Mouse (Mus musculus) right cerebral cortex, postnatal 4 days (tissue): ENCODE measurements at regions not wholly inside any gene's neighbourhood (a gene's known extent, or its start where the extent isn't known, plus 50 kb on each side); places are given as distances from the start of the nearest gene placed in this dataset.
"Not testable (repeated sequence)": the region's sequence is repeated elsewhere in the genome, so short reads cannot be mapped to it uniquely, and the experiment has no call there.

Experiments used
- DNase-seq: peaks from one replicate; pipeline ENCODE4 v3.0.0-alpha.2; 2022

DNA sequence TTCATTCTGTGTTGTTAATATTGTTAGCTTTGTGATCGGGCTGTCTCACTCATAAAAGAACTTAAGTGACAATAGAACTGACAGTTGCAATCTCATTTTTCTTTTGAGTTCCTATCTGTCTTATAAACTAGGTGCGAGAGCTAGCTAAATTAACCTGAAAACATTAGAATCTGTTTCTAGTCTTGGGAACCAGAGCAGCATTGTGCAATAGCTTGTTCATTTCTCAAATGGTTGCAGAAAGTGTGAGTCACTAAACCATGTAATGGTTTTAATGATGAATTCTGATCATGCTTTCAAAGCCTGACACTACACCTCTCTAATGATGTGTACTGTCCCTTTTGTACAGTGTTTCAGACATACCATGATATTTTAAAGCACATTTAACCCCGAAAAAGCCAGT, 360.8 kb upstream of the Klhl1 start:
- no peak for DNase-seq

DNA sequence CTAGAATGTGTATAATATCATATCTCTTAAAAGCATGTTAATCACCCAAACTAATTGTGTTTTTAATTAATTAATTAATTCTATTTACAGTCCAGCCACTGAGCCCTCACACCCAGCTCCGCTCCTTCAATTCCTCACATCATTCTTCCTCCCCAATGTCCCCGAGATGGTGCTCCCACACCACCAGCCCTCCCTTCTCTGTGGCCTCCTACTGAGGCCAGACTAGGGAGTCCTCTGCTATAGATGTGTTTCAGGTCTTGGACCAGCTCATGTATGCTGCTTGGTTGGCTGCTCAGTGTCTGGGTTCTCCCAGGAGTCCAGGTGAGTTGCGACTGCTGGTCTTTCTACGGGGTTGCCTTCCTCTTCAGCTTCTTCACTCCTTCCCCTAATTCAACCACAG, 353.1 kb upstream of the Klhl1 start:
- no peak for DNase-seq

DNA sequence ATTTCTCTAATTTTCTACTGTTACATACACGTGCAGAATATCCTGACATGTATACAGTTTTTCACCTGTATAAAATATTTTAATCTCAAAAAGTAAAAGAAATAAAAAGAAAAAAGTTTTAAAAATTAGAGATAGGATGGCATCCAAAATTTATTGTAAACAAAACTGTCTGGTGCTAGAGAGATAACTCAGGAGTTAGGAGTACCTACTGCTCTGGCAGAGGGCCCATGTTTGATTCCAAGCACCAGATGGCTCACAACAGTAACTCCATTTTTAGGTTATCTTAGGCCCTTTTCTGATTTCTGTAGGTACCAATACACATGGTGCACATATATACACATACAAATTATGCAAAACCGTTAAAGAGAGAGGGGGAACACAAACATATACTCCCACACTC, 320.0 kb upstream of the Klhl1 start:
- no peak for DNase-seq

DNA sequence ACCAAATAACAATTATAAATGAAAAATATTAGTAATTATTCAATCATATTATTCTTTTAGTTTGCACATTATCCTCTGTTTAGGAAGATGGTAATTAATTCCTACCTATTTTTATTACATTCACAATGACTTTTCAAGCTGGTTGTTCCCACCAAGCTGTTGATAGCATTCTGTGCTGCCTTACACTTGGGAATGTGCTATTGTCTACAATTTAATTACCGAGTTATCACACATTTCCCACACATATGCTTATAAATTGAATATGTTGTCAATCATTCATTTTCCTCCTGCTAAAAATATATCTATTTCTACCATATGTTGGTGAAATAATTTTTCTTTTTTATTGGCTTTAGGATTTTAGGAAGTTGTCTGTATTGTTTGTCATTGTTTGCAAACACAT, 306.2 kb upstream of the Klhl1 start:
- DNase-seq = no peak

DNA sequence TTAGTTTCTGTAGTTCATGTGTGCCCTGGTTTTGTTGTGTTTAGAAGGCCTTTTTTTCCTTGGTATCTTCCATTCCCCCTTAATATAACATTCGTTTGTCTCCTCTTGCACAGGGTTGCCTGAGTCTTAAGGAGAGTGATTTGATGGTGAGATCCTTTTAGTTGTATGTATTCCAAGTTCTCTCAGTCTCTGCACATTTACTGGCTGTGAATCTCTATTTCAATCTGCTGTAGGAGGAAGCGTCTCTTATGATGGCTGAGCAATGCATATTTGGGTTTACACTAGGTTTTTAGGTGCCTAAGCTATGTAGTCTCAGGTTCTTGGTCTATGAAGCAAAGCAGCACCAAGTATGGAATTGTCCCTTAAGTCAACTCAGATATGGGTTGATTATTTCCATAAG, 296.8 kb upstream of the Klhl1 start:
- no peak for DNase-seq

DNA sequence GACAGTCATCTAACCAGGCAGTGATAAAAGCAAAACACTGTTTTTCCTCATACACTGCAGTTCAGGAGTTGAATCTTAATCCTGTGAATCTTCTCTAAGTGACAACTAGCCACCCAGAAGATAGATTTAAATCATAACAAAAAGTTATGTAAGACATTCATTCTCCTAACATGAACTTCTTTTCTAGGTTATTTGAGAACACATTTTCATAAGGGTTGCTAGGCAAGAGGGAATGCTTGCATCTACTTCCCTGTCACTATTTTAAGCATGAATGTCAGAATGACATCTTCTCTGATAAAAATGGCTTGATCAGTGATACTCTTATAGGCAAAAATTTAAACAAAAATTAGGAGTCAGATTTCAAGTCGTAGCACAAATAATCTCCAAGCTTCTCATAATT, 286.4 kb upstream of the Klhl1 start:
- no peak for DNase-seq

DNA sequence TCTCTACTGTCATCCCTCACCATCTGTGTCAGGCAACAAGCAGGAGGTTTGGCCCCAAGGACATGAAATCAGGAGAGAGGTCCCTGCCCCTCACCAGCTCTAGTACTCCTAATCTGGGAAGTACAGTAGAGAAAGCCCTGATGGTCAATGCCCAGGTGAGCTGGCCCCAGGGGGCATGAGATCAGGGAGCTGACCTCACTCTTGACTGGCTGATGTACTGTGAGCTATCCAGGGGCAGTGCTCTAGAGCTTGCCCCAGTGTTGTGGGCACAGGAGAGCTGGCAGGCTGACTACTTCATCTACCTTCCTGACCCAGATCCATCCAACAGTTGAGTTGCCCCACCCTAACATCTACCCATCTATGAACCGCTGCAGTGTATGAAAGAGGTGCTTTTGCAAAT, 275.9 kb upstream of the Klhl1 start:
- no peak for DNase-seq

DNA sequence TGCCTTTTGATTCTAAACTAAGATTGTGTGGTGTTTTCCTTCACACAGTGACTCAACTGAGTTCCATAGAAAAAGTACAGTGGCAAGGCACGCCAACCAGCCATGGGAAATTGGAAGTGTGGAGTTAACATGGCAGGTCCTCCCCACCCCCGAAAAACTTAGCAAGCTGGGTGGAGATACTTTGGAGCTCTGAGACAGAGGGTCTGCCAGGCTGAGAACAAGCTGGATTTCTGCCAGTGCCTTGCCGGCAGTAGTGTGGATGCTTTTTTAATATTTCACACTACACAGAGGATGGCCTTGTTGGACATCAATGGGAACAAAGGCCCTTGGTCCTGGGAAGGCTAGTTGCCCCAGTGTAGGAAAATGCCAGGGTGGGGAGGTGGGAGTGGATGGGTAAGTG, 269.0 kb upstream of the Klhl1 start:
- DNase-seq = no peak

DNA sequence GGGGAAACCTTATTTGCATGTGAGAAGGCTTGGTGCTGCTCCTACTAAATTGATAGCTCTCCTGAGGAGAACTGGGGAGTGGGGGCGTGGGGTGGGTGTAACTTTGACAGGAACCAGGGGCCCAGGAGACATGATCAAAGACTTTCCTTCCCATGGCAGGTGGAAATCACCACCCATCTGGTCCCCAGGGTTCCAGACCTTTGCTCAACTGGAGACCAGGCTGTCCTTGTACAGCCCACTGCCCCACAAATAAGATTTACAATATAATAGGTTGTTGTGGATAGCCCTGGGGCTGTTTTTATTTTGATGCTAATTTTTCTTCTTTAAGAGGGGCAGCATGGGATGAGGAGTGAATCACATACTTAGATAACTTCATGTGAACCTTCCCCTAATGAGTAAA, 268.4 kb upstream of the Klhl1 start:
- DNase-seq = no peak

DNA sequence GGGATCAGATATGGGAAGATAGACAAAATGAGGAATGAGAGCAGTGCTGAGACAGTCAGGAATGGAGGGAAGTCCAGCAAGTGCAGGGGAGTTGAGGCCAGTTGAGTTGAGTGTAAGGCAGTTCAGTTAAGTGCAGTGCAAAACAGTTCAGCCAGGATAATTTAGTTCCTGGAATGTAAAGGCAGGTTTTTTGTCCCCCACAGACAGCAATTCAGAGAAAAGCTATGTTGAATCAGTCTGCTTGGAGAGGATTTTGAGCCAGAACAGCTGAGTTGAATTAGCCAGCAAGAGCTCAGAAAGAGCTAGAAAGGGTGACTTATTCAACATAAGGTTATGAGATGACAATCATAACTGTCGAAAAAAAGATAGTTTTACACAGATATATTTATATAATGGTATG, 256.9 kb upstream of the Klhl1 start:
- DNase-seq = no peak

DNA sequence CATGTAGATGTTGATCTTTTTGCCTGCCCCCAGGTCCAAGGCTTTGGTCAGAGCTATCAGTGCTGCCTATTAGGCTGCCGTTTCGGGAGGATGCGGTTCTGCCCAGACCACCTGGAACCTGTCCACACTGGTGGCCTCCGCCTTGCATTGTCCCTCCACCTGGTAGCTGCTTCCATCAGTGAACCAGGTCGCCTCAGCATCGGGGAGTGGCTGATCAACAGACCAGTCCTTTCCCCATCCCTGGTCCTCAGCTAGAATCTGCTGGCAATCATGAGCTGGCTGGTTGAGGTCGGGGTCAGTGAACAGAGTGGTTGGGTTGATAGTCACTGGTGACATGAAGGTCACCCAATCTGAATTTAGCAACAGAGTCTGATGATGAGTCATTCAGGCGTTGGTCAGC, 241.7 kb upstream of the Klhl1 start:
- DNase-seq = no peak

DNA sequence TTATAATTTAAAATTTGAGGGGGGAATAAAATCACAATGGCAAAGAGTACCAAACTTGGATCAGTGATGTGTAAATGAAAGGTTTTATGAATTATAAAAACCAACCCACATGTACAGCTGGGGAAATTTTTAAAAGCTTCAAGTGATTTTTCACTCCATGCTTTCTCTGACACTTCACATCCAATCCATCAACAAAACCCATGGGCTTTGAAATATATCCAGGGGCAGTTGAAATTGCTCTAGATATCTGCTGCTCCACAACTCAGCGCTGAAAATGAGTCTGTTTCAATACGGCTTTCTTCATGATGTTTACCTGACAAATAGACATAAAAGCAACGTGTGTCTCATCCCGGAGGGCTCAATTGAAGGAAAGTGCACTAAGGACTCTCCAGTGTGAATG, 214.3 kb upstream of the Klhl1 start:
- DNase-seq = no peak

DNA sequence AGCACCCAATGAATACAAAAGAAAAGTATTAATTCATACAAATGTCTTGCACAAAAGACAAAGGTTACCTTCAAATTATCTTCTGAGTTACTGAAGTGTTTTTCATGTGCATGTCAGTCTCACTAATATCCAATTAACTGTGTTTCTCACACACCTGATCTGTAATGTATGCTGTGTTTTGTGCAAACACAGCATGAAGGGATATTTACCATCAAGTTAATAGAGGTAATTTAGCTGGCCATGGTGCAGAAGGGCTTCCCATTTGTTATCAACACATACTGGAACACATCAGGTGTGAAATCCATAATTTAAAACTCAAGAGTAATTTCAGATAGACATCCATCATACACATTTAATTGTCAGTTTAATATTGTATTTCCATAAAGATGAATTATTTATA, 178.2 kb upstream of the Klhl1 start:
- no peak for DNase-seq

DNA sequence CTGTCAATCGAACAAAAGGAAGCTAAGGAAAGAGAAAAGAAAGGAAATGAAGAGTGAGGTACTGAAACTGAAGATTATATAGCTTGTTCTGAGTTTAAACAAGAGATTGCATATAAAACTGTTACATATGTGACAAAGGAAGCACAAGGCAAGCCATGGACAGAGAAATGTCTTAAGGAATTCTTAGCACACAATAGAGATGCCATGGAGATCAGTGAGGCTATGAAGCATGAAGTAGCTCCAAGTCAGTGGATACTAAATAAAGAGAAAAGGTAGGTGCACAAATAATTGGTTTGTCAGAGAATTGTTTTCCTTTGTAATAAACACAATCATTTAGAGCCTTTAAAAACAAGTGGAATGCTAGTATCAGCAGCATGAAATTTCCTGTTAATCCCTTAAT, 172.0 kb upstream of the Klhl1 start:
- no peak for DNase-seq

DNA sequence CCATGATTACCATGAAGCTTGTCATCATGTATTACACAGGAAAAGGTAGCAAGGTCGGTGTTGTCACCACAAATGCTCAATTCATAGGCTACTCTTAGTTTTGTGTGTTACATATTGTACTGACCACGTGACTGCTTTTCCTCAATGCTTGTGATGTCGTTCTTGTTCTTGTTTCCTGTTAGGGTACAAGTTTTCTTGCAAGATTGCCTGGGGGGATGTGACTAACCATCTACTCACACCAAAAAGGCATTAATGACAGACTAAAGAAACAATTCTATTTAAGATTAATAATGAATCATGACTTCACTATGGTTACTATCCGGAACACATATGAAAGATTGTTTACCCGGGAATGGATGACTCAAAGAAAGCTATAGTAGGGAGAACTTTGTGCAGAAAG, 165.0 kb upstream of the Klhl1 start:
- DNase-seq = no peak

DNA sequence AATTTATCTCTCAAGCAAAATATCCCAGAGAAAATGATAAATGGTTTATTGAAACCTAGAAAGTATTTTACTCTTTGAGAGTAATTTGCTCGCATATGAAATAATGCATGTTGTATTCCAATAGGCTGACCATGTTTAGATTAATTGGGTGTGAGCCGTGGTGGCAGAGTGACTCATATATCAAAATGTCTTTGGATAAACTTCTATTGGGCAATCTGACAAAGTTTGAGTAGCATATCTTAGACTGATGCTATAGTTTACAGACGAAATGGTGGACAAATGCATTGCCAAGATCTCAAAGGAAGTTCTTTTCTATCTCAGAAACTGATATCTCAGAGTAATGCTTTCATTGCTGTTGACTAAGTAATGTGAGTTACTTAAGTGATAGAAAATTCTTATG, 162.8 kb upstream of the Klhl1 start:
- DNase-seq = no peak

DNA sequence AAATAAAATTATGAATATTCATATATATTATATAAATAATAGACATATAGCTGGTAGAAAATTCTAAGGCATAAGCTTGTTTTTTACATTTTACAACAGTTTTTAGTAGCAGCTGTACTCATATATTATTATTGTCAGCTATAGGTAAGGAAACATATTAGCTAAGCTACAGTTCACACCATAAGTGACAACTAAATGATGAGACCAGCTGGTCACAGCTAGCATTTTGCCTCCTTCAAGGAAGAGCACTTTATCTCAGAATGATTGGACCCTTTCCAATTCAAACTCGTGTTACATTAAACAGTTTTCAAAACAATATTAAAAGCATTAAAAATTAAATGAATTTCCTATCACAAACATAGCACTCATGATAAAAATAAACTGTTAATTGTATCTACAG, 157.3 kb upstream of the Klhl1 start:
- DNase-seq = no peak

DNA sequence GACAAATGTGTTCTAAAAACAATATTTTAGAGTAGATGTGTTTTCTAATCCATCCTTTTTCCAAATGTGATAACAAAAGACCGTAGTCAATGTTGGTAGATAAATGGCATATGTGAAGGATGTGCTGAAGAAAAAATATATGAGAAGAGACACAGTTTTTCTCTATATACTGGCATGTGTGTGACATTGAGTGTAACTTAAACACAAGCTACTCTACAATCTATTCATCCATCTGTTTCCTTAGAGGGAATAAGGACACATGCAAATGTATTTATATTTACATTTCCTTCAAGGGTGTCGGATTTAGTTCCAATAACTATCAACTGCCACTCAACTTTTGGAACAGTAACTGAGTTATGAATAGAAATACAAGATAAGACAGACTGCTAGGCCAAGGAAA, 149.7 kb upstream of the Klhl1 start:
- no peak for DNase-seq

DNA sequence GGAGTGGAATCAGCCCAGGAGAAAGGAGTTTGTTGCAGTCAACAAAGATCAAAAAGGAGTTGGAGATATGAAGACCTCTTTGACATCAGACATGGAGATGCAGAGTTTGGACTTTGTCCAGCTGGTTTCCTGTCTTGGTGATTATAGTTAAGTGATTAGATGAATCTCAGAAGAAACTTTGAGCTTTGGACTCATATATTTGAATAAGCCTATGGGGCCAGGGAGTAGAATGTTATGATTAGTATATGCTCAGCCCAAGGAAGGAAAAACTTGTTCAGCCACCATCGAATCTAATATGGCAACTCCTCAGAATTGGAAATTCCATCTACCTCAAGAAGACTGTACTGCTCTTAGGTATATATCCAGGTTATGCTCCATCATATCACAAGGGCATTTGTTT, 137.6 kb upstream of the Klhl1 start:
- no peak for DNase-seq

DNA sequence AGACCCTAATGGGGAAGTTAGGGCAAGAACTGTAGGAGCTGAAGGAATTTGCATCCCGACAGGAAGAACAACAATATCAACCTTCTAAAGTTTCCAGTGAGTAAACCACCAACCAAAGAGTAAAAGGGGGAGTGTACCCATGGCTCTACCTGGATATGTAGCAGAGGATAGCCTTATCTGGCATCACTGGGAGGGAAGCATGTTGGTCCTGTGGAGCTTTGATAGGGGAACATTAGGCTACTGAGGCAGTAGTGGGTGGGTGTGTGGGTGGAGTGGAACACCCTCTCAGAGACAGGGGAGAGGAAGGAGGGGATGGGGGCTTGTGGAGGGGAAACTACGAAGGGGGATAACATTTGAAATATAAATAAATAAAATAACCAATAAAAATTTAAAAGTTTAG, 111.4 kb upstream of the Klhl1 start:
- DNase-seq = no peak

DNA sequence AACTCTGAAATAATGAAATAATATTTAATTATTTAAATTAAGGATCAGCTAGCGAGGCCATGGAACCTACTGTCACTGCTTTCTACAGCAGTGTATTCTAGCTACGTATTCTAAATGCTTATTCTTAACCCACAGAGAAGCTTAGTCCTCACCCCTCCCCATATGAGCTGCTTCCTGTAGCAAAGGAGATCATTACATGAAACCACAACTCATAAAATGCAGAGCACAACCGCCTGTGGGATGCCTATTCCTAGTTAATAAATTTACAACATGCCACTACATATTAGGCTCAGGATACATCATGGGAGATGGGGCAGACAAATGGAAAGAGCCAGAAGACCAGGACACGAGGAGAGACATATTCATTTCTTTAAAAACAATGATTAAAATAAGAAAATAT, 87.8 kb upstream of the Klhl1 start:
- no peak for DNase-seq

DNA sequence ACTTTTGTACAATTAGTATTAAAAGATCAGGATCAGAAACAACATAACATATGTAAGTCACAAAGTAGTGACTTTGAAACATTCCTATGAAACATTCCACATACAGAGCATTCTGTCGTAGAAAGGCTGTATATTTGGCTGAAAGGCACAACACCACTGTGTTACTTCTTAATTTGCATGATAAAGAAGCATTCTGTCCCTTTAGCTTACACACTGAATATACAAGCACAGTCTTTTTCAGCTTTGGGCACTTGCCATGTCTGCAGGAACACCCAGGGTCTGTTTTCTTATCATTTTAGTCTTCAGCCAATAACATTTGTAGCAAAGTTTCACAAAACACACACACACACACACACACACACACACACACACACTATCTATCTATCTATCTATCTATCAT, 82.2 kb upstream of the Klhl1 start:
- DNase-seq = not testable (repeated sequence)

DNA sequence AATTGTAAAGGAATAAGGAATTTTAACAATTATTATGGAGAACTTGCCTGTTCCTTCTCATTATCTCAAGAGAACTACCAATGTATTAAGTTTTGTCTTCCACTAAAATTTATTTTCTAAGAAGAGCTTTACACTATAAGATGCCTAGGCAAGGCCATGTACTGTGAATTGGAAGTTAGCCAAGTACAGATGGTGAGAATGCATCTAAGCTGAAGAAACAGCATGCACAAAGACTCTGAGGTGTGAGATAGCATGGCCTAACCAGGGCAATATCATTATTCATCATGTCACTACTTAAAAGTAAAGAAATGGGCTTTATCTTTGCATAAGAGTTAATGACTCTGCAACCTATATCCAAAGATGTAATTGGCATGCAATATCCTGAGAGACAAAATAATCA, 73.1 kb upstream of the Klhl1 start:
- no peak for DNase-seq
